Mouse (Mus musculus): ENCODE measurements around the gene Chd2. TPM values are rescaled to one million over a fixed set of nuclear protein-coding genes. Genes with fewer than 3 reads are reported as not detected.

The Chd2 gene
- 16.9 and 26.5 TPM in 2 replicates for polyA plus RNA-seq (2012; ENCODE audit: low replicate concordance)

DNA sequence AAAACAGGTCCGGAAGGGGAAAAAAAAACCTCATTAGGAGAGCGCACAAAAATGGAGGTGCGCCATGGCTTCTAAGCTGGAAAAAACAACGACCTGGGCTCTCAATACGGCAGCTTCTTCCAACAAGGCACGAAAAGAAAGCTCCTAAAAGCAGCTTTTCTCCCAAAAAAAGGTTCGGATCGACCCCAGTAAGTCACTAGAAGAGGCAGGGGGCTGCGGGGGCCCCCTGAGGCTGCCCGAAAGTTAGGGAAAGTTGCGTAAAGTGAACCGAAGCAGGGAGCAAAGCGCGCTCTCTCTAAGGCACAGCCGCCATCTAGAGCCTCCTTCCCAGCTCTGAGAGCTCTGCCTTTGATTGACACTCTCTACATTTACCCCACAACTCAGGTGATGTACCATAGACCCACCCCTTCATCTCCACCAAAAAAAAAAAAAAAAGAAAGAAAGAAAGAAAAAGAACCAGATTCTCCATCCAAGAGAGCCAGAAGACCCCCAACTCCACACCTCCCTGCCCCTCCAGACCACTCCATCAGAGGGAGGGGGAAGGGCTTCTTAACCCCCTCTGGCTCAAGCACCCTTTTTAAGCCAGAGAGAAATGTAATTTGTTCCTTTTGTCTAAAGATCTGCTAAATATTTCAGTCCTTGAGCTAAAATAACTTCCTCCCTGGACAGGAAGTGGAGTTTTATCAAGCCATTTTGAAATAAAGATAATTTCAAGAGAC, at the start of gene Chd2:
Gene Chd2 (minus strand): TSS at position 419 of the 719 bp plus-strand sequence.

Other genes starting within 250 kb of the Chd2 start
- gene Rgma, start 166.3 kb downstream of the Chd2 start, polyA plus RNA-seq (2012; ENCODE audit: low replicate concordance): 0.14 and 0.30 TPM in 2 replicates
- 0.39 and 0.88 TPM in 2 replicates for gene Fam174b, start 198.5 kb upstream of the Chd2 start, polyA plus RNA-seq (2012; ENCODE audit: low replicate concordance)

Data from leukemia stem cell, adult 10-12 weeks (primary cell).